Mouse (Mus musculus) cerebellum, adult 2 months (tissue): ENCODE measurements at regions not wholly inside any gene's neighbourhood (a gene's known extent, or its start where the extent isn't known, plus 50 kb on each side); places are given as distances from the start of the nearest gene placed in this dataset.

Source experiments
- CTCF ChIP-seq: fragments of 200-500 bp; IDR thresholded peaks from 2 replicates; pipeline ENCODE4 v1.5.1; 2011; ENCODE audit warnings: low read depth, mild to moderate bottlenecking, control low read depth, low read length, moderate library complexity, borderline replicate concordance; ENCODE audit not compliant: insufficient read depth
- POLR2A ChIP-seq: fragments of 200-500 bp; IDR thresholded peaks from 2 replicates; pipeline ENCODE4 v1.6.1; 2011; ENCODE audit warnings: low read length, control low read depth, borderline replicate concordance; ENCODE audit not compliant: insufficient read depth

GRCm38 (mm10) chr3:143736651-143737398 lies 468.2 kb downstream of the Lmo4 start:
- TF ChIP-seq CTCF (no peak), POLR2A (no peak)
